Mouse (Mus musculus): Measurements from ENCODE around the gene Cfap221. TPM values are rescaled to one million over a fixed set of nuclear protein-coding genes. Genes with fewer than 3 reads are reported as not detected.

Gene Cfap221
- total and polyA plus RNA-seq, 3 experiments: not detected

DNA sequence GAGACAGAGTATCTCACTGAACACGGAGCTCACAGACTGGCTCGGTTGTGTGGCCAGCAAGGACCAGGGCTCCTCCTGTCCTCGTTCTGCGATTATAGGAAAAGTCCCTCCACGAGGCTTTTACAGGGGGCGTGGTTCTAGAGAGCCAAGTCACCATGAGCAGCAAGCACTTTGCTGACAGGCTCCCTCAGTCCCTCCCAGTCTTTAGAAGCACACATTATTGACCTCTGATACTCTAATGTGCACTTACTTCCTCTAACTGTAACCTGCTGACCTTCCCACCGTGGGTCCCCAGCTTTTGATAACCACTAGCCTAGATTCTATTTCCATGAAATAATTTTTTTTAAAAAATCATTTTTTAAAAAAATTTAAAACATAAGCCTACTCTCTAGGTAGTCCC is 37.1 kb downstream of the Cfap221 start:
- Histone ChIP-seq H3K9me3 (replicated peaks; ENCODE audit: low read length) (no peaks in the 10 kb centered on the region), H3K36me3 (replicated peaks in 1 of 2; ENCODE audit: control insufficient read depth in 1 of 2, insufficient read depth in 1 of 2, low read length in 1 of 2) (no peaks in the 10 kb centered on the region), H3K4me1 (ENCODE audit: control insufficient read depth in 1 of 2, insufficient read depth in 2 of 2) (no peaks in the 10 kb centered on the region), H3K4me2 (ENCODE audit: insufficient read depth, low read depth, poor library complexity, severe bottlenecking) (no peak overlapping the region), H3K79me2 (replicated peaks; ENCODE audit: control insufficient read depth, extremely low read depth, insufficient read depth, poor library complexity, severe bottlenecking) (no peaks in the 10 kb centered on the region), H3K9ac (ENCODE audit: insufficient read depth, low read depth) (no peak overlapping the region), H3K4me3 (replicated peaks in 1 of 3; ENCODE audit: low read depth in 2 of 3, low read length in 2 of 3, poor library complexity in 1 of 3) (no peak overlapping the region), H3K27me3 (replicated peaks) (no peaks in the 10 kb centered on the region), H3K27ac (ENCODE audit: insufficient read depth, low read depth) (no peak overlapping the region)
- in situ Hi-C loops (cut with MboI; ENCODE audit: low pct_ligation_motif_present, low pct_unique_long_range_greater_than_20kb, low sequenced_read_pairs) (no loop called here), dilution Hi-C loops (cut with MboI; ENCODE audit: extremely low pct_ligation_motif_present, extremely low pct_unique_long_range_greater_than_20kb, low sequenced_read_pairs) (no loop called here)
- DNase-seq (ENCODE audit: extremely low read depth): no peak
- TF ChIP-seq RCOR1 (conservative IDR thresholded peaks at IDR 0.05; ENCODE audit: low read depth, low read length) (no peak), CHD1 (IDR thresholded peaks at IDR 0.05; ENCODE audit: low read depth, low read length) (no peak), ELF1 (IDR thresholded peaks at IDR 0.05; ENCODE audit: low read depth, low read length) (no peak), KAT2A (IDR thresholded peaks at IDR 0.05; ENCODE audit: insufficient replicate concordance, low read length) (no peak), RAD21 (IDR thresholded peaks at IDR 0.05; ENCODE audit: low read depth, low read length) (no peak)

GRCm38 (mm10) chr1:119959464-119959863 is 37.6 kb downstream of the Cfap221 start:
- Histone ChIP-seq H3K9ac (ENCODE audit: insufficient read depth, low read depth) (no peak overlapping the region), H3K4me1 (ENCODE audit: control insufficient read depth in 1 of 2, insufficient read depth in 2 of 2) (no peaks in the 10 kb centered on the region), H3K4me2 (ENCODE audit: insufficient read depth, low read depth, poor library complexity, severe bottlenecking) (no peak overlapping the region), H3K27me3 (replicated peaks) (no peaks in the 10 kb centered on the region), H3K79me2 (replicated peaks; ENCODE audit: control insufficient read depth, extremely low read depth, insufficient read depth, poor library complexity, severe bottlenecking) (no peaks in the 10 kb centered on the region), H3K4me3 (replicated peaks in 1 of 3; ENCODE audit: low read depth in 2 of 3, low read length in 2 of 3, poor library complexity in 1 of 3) (no peak overlapping the region), H3K9me3 (replicated peaks; ENCODE audit: low read length) (no peaks in the 10 kb centered on the region), H3K27ac (ENCODE audit: insufficient read depth, low read depth) (no peak overlapping the region), H3K36me3 (replicated peaks in 1 of 2; ENCODE audit: control insufficient read depth in 1 of 2, insufficient read depth in 1 of 2, low read length in 1 of 2) (no peaks in the 10 kb centered on the region)
- no peak for DNase-seq (ENCODE audit: extremely low read depth)
- dilution Hi-C loops (cut with MboI; ENCODE audit: extremely low pct_ligation_motif_present, extremely low pct_unique_long_range_greater_than_20kb, low sequenced_read_pairs) (no loop called here), in situ Hi-C loops (cut with MboI; ENCODE audit: low pct_ligation_motif_present, low pct_unique_long_range_greater_than_20kb, low sequenced_read_pairs) (no loop called here)
- TF ChIP-seq MXI1 (IDR thresholded peaks at IDR 0.05; ENCODE audit: low read depth, low read length) (no peak), EP300 (IDR thresholded peaks at IDR 0.05; ENCODE audit: low read length) (no peak), CHD2 (IDR thresholded peaks at IDR 0.05; ENCODE audit: low read length) (no peak), MAX (IDR thresholded peaks at IDR 0.05; ENCODE audit: low read length) (no peak), JUND (conservative IDR thresholded peaks at IDR 0.05; ENCODE audit: low read depth, low read length) (no peak), MAZ (IDR thresholded peaks at IDR 0.05; ENCODE audit: low read depth, low read length) (no peak), HCFC1 (IDR thresholded peaks at IDR 0.05; ENCODE audit: low read depth, low read length) (no peak), MEF2A (IDR thresholded peaks at IDR 0.05; ENCODE audit: borderline replicate concordance, low read depth, low read length) (no peak), TBP (conservative IDR thresholded peaks at IDR 0.05; ENCODE audit: low read depth, low read length) (no peak)

- dilution Hi-C loops (cut with MboI; ENCODE audit: extremely low pct_ligation_motif_present, extremely low pct_unique_long_range_greater_than_20kb, low sequenced_read_pairs): no loop called here
- Histone ChIP-seq H3K27me3 (replicated peaks) (no peaks in the 10 kb centered on the region), H3K4me3 (replicated peaks in 1 of 3; ENCODE audit: low read depth in 2 of 3, low read length in 2 of 3, poor library complexity in 1 of 3) (no peak overlapping the region), H3K9ac (ENCODE audit: insufficient read depth, low read depth) (no peak overlapping the region), H3K79me2 (replicated peaks; ENCODE audit: control insufficient read depth, extremely low read depth, insufficient read depth, poor library complexity, severe bottlenecking) (no peaks in the 10 kb centered on the region), H3K9me3 (replicated peaks; ENCODE audit: low read length) (no peaks in the 10 kb centered on the region), H3K36me3 (replicated peaks in 1 of 2; ENCODE audit: control insufficient read depth in 1 of 2, insufficient read depth in 1 of 2, low read length in 1 of 2) (no peaks in the 10 kb centered on the region), H3K27ac (ENCODE audit: insufficient read depth, low read depth) (no peak overlapping the region), H3K4me2 (ENCODE audit: insufficient read depth, low read depth, poor library complexity, severe bottlenecking) (no peak overlapping the region), H3K4me1 (ENCODE audit: control insufficient read depth in 1 of 2, insufficient read depth in 2 of 2) (no peaks in the 10 kb centered on the region)
- in situ Hi-C loops (cut with MboI; ENCODE audit: low pct_ligation_motif_present, low pct_unique_long_range_greater_than_20kb, low sequenced_read_pairs): no loop called here
- DNase-seq (ENCODE audit: extremely low read depth): no peak
- TF ChIP-seq NELFE (IDR thresholded peaks at IDR 0.05; ENCODE audit: low read depth, low read length) (no peak), GABPA (IDR thresholded peaks at IDR 0.05; ENCODE audit: insufficient replicate concordance, low read depth, low read length) (no peak), MAFK (IDR thresholded peaks at IDR 0.05; ENCODE audit: insufficient replicate concordance, low read length) (no peak), POLR2AphosphoS2 (IDR thresholded peaks at IDR 0.05; ENCODE audit: low read depth, low read length) (no peak), MYC (IDR thresholded peaks at IDR 0.05; ENCODE audit: low read depth, low read length) (no peak), SMC3 (IDR thresholded peaks at IDR 0.05; ENCODE audit: low read depth, low read length) (no peak), TCF12 (IDR thresholded peaks at IDR 0.05; ENCODE audit: low read depth, low read length) (no peak), ZMIZ1 (IDR thresholded peaks at IDR 0.05; ENCODE audit: low read depth, low read length) (no peak), ETS1 (conservative IDR thresholded peaks at IDR 0.05; ENCODE audit: low read depth, low read length) (no peak), ZNF384 (IDR thresholded peaks at IDR 0.05; ENCODE audit: low read depth, low read length) (no peak), MAZ (IDR thresholded peaks at IDR 0.05; ENCODE audit: low read depth, low read length) (no peak), CHD1 (IDR thresholded peaks at IDR 0.05; ENCODE audit: low read depth, low read length) (no peak), EP300 (IDR thresholded peaks at IDR 0.05; ENCODE audit: low read length) (no peak)
These were observed 39.3 kb downstream of the Cfap221 start for GRCm38 (mm10) chr1:119957716-119958222.

All from CH12.LX (cell line).